Mouse (Mus musculus) embryonic facial prominence, embryonic 15.5 days (tissue): ENCODE data around the gene Nhp2. TPM values are rescaled to one million over a fixed set of nuclear protein-coding genes. Genes with fewer than 3 reads are reported as not detected.
"Not testable (repeated sequence)": the region's sequence is repeated elsewhere in the genome, so short reads cannot be mapped to it uniquely, and the experiment has no call there.

Experiments
- ATAC-seq: fragments of 200-750 bp; cut with Nextera tagmentation; 2 replicates; pipeline ENCODE4 v1.8.0; 2017; ENCODE audit warnings: low read depth, moderate TSS enrichment; ENCODE audit not compliant: insufficient number of reproducible peaks, low FRiP score, low TSS enrichment
- H3K27ac ChIP-seq: fragments of 300-500 bp; sonication (generic); replicated peaks from 2 replicates; pipeline ENCODE4 v1.5.1; 2015; ENCODE audit warnings: mild to moderate bottlenecking, inconsistent platforms
- H3K27me3 ChIP-seq: fragments of 300-500 bp; sonication (generic); 2 replicates; pipeline ENCODE4 v1.6.1; 2015; ENCODE audit warnings: inconsistent platforms
- H3K36me3 ChIP-seq: fragments of 300-500 bp; sonication (generic); 2 replicates; pipeline ENCODE4 v1.6.1; 2015; ENCODE audit warnings: mild to moderate bottlenecking, inconsistent platforms
- H3K4me1 ChIP-seq: fragments of 300-500 bp; sonication (generic); 2 replicates; pipeline ENCODE4 v1.6.1; 2015; ENCODE audit warnings: inconsistent platforms
- H3K4me2 ChIP-seq: fragments of 300-500 bp; sonication (generic); replicated peaks from 2 replicates; pipeline ENCODE4 v1.6.1; 2015; ENCODE audit warnings: mild to moderate bottlenecking, inconsistent platforms
- H3K4me3 ChIP-seq: fragments of 300-500 bp; sonication (generic); replicated peaks from 2 replicates; pipeline ENCODE4 v1.5.1; 2015; ENCODE audit warnings: mild to moderate bottlenecking, inconsistent platforms
- H3K9ac ChIP-seq: fragments of 300-500 bp; sonication (generic); 2 replicates; pipeline ENCODE4 v1.6.1; 2015; ENCODE audit warnings: inconsistent platforms
- H3K9me3 ChIP-seq: fragments of 300-500 bp; sonication (generic); replicated peaks from 2 replicates; pipeline ENCODE4 v1.6.1; 2016; ENCODE audit warnings: inconsistent platforms
- WGBS: fragments of 180-500 bp; shearing (Covaris S2); methylation state at CpG from one replicate; pipeline ENCODE4 v1.1.7; 2015; 5-methylcytosine and 5-hydroxymethylcytosine counted together
- polyA plus RNA-seq: library from polyadenylated mRNA; unstranded; fragments of >200 nt; fragmentation: Nextera tagmentation; extraction: Ambion mirVana; gene quantifications from 2 replicates; pipeline ENCODE4 v1.2.1, GENCODE M21; 2015

Nhp2 gene
- polyA plus RNA-seq, 1 experiment from 2014 or later, result 147 TPM

- peak; percentile 32 for ATAC-seq
- WGBS, result 8% methylated on average over 15 of the region's 15 CpGs
- Histone ChIP-seq H3K4me1 (peaks cover 38% of the 10 kb centered on the region), H3K27me3 (no peaks in the 10 kb centered on the region), H3K27ac (peak overlapping the region; percentile 82), H3K4me2 (peak overlapping the region; percentile 67), H3K9ac (peak overlapping the region; percentile 69), H3K4me3 (peak overlapping the region; percentile 95), H3K36me3 (peaks cover 31% of the 10 kb centered on the region), H3K9me3 (no peaks in the 10 kb centered on the region)
These were observed 12.3 kb upstream of the Nhp2 start for GRCm38 (mm10) chr11:51607096-51607738.

- Histone ChIP-seq H3K4me3 (no peak overlapping the region), H3K9ac (no peak overlapping the region), H3K27me3 (no peaks in the 10 kb centered on the region), H3K27ac (no peak overlapping the region), H3K4me1 (peaks cover 19% of the 10 kb centered on the region), H3K9me3 (no peaks in the 10 kb centered on the region), H3K4me2 (no peak overlapping the region), H3K36me3 (peaks cover 9% of the 10 kb centered on the region)
- WGBS, result 74% methylated on average over 3 of the region's 3 CpGs
- ATAC-seq, result no peak
These were observed 10.1 kb upstream of the Nhp2 start for GRCm38 (mm10) chr11:51609266-51609909.

- H3K27ac ChIP-seq, result not testable (repeated sequence)
- WGBS, result 86% methylated on average over 5 of the region's 5 CpGs
These were observed 9.6 kb upstream of the Nhp2 start for GRCm38 (mm10) chr11:51609940-51610339.

GRCm38 (mm10) chr11:51614256-51614655, 5.3 kb upstream of the Nhp2 start:
- no peaks in the 10 kb centered on the region for H3K9me3 ChIP-seq
- no peaks in the 10 kb centered on the region for H3K27me3 ChIP-seq
- ATAC-seq, result no peak
- peak overlapping the region; percentile 94 for H3K27ac ChIP-seq
- no peak overlapping the region for H3K4me3 ChIP-seq
- H3K4me2 ChIP-seq, result no peak overlapping the region
- 74% methylated on average over 8 of the region's 8 CpGs for WGBS
- H3K36me3 ChIP-seq, result no peaks in the 10 kb centered on the region
- peaks cover 12% of the 10 kb centered on the region for H3K4me1 ChIP-seq
- no peak overlapping the region for H3K9ac ChIP-seq

More at GRCm38 (mm10) chr11:51609940-51610339, 9.6 kb upstream of the Nhp2 start:
- not testable (repeated sequence) for H3K9ac ChIP-seq, ATAC-seq, H3K4me3 ChIP-seq, H3K4me2 ChIP-seq, H3K27me3 ChIP-seq, H3K9me3 ChIP-seq, H3K36me3 ChIP-seq
- peaks cover 17% of the 10 kb centered on the region for H3K4me1 ChIP-seq

- no peaks in the 10 kb centered on the region for H3K27me3 ChIP-seq
- H3K9me3 ChIP-seq, result no peaks in the 10 kb centered on the region
- 28% methylated on average over 7 of the region's 7 CpGs for WGBS
- H3K9ac ChIP-seq, result peak overlapping the region; percentile 53
- H3K36me3 ChIP-seq, result no peaks in the 10 kb centered on the region
- H3K4me1 ChIP-seq, result peaks cover 14% of the 10 kb centered on the region
- ATAC-seq, result no peak
- peak overlapping the region; percentile 94 for H3K27ac ChIP-seq
- peak overlapping the region; percentile 49 for H3K4me3 ChIP-seq
- peak overlapping the region; percentile 82 for H3K4me2 ChIP-seq
These were observed 4.4 kb upstream of the Nhp2 start for GRCm38 (mm10) chr11:51615129-51615528.

GRCm38 (mm10) chr11:51615601-51616000, 3.9 kb upstream of the Nhp2 start:
- peak; percentile 66; the same call in 1 of the 2 replicates for ATAC-seq
- no peaks in the 10 kb centered on the region for H3K9me3 ChIP-seq
- H3K27ac ChIP-seq, result peak overlapping the region; percentile 94
- WGBS, result under 1% methylated on average over 14 of the region's 14 CpGs
- H3K9ac ChIP-seq, result peak overlapping the region; percentile 53
- H3K4me1 ChIP-seq, result peaks cover 19% of the 10 kb centered on the region
- H3K36me3 ChIP-seq, result no peaks in the 10 kb centered on the region
- H3K4me2 ChIP-seq, result peak overlapping the region; percentile 82
- no peaks in the 10 kb centered on the region for H3K27me3 ChIP-seq
- peak overlapping the region; percentile 49 for H3K4me3 ChIP-seq

- Histone ChIP-seq H3K4me2 (peak overlapping the region; percentile 82), H3K4me3 (peak overlapping the region; percentile 49; the same call in 1 of the 2 replicates), H3K27ac (peak overlapping the region; percentile 94; the same call in 1 of the 2 replicates), H3K4me1 (peaks cover 24% of the 10 kb centered on the region), H3K9ac (peak overlapping the region; percentile 53; the same call in 1 of the 2 replicates)
- H3K9me3 ChIP-seq, ATAC-seq, H3K36me3 ChIP-seq, H3K27me3 ChIP-seq: not testable (repeated sequence)
- WGBS, result 93% methylated on average over 7 of the region's 7 CpGs
These were observed 3.4 kb upstream of the Nhp2 start for GRCm38 (mm10) chr11:51616113-51616512.

- WGBS, result 3% methylated on average over 4 of the region's 4 CpGs
- Histone ChIP-seq H3K9me3 (no peaks in the 10 kb centered on the region), H3K4me1 (peaks cover 30% of the 10 kb centered on the region), H3K4me2 (no peak overlapping the region), H3K36me3 (peaks cover 17% of the 10 kb centered on the region), H3K27ac (no peak overlapping the region), H3K9ac (no peak overlapping the region), H3K4me3 (no peak overlapping the region), H3K27me3 (no peaks in the 10 kb centered on the region)
- no peak for ATAC-seq
These were observed 1.8 kb upstream of the Nhp2 start for GRCm38 (mm10) chr11:51617693-51618092.

- H3K36me3 ChIP-seq, result peaks cover 29% of the 10 kb centered on the region
- no peak overlapping the region for H3K9ac ChIP-seq
- 47% methylated on average over 8 of the region's 8 CpGs for WGBS
- peak overlapping the region; percentile 76 for H3K4me2 ChIP-seq
- peak overlapping the region; percentile 90 for H3K4me3 ChIP-seq
- H3K27me3 ChIP-seq, result no peaks in the 10 kb centered on the region
- H3K27ac ChIP-seq, result 0 out of 2 replicates have a peak overlapping the region, but pooled peaks have one; percentile 53
- H3K9me3 ChIP-seq, result no peaks in the 10 kb centered on the region
- ATAC-seq, result no peak
- peaks cover 30% of the 10 kb centered on the region for H3K4me1 ChIP-seq
These were observed 584 bp upstream of the Nhp2 start for GRCm38 (mm10) chr11:51618894-51619408.

- H3K27me3 ChIP-seq, result no peaks in the 10 kb centered on the region
- no peaks in the 10 kb centered on the region for H3K9me3 ChIP-seq
- under 1% methylated on average over 11 of the region's 11 CpGs for WGBS
- peak overlapping the region; percentile 90 for H3K4me3 ChIP-seq
- peak overlapping the region; percentile 63 for H3K27ac ChIP-seq
- peak overlapping the region; percentile 64 for H3K9ac ChIP-seq
- H3K4me1 ChIP-seq, result peaks cover 25% of the 10 kb centered on the region
- H3K36me3 ChIP-seq, result peaks cover 41% of the 10 kb centered on the region
- no peak for ATAC-seq
- peak overlapping the region; percentile 76 for H3K4me2 ChIP-seq
These were observed 549 bp downstream of the Nhp2 start for GRCm38 (mm10) chr11:51620084-51620483.

GRCm38 (mm10) chr11:51621776-51622175, 2.2 kb downstream of the Nhp2 start:
- Histone ChIP-seq H3K27me3 (no peaks in the 10 kb centered on the region), H3K27ac (no peak overlapping the region), H3K9ac (no peak overlapping the region), H3K4me1 (peaks cover 18% of the 10 kb centered on the region), H3K4me3 (no peak overlapping the region), H3K9me3 (no peaks in the 10 kb centered on the region), H3K4me2 (no peak overlapping the region), H3K36me3 (peaks cover 56% of the 10 kb centered on the region)
- WGBS, result 95% methylated on average over 2 of the region's 2 CpGs
- no peak for ATAC-seq
